Mouse (Mus musculus) lung, adult 2 months (tissue): ENCODE data around the gene Rbms3. TPM values are rescaled to one million over a fixed set of nuclear protein-coding genes. Genes with fewer than 3 reads are reported as not detected.

ENCODE experiments used
- DNase-seq: peaks from one replicate; pipeline ENCODE4 v3.0.0; 2022
- H3K4me1 ChIP-seq: fragments of 200-500 bp; 2 replicates; pipeline ENCODE4 v1.6.1; 2011; ENCODE audit warnings: low read length; ENCODE audit not compliant: control insufficient read depth, insufficient read depth
- H3K4me3 ChIP-seq: fragments of 200-500 bp; replicated peaks from 2 replicates; pipeline ENCODE3; 2011; ENCODE audit warnings: low read depth, mild to moderate bottlenecking, control low read depth, low read length; ENCODE audit errors: extremely low read depth
- CTCF ChIP-seq: fragments of 200-500 bp; IDR thresholded peaks from 2 replicates; pipeline ENCODE4 v1.5.1; 2011; ENCODE audit warnings: mild to moderate bottlenecking, low read length, control low read depth; ENCODE audit not compliant: insufficient read depth
- POLR2A ChIP-seq: fragments of 200-500 bp; IDR thresholded peaks from 2 replicates; pipeline ENCODE4 v1.6.1; 2011; ENCODE audit warnings: low read depth, mild to moderate bottlenecking, control low read depth, low read length, borderline replicate concordance; ENCODE audit errors: extremely low read depth
- WGBS: fragments of 180-500 bp; shearing (Covaris S2); methylation state at CpG from one replicate; pipeline ENCODE4 v1.1.7; 2018; 5-methylcytosine and 5-hydroxymethylcytosine counted together
- polyA plus RNA-seq: library from polyadenylated mRNA; depleted of rRNA; stranded (reverse); fragments of >200 nt; gene quantifications from 2 replicates; pipeline ENCODE4 v1.2.3, GENCODE M21; 2012; rRNA removed

Gene Rbms3
- polyA plus RNA-seq: 35.8 and 36.1 TPM in 2 replicates

GRCm38 (mm10) chr9:117629771-117630170 lies at the start of gene Rbms3:
Gene Rbms3 (minus strand): TSS chr9:117629913.
- TF ChIP-seq CTCF (no peak), POLR2A (no peak)
- Histone ChIP-seq H3K4me3 (no peak within 1 kb of the TSS), H3K4me1 (no peaks in the 10 kb centered on the region)
- no peak for DNase-seq
- WGBS: 75% methylated on average over 9 of the region's 9 CpGs

- WGBS: 77% methylated on average over 5 of the region's 5 CpGs
These were observed 43.6 kb upstream of the Rbms3 start for GRCm38 (mm10) chr9:117673311-117673710.

GRCm38 (mm10) chr9:117654626-117655025 lies 24.9 kb upstream of the Rbms3 start:
- WGBS: 64% methylated on average over 2 of the region's 2 CpGs
- TF ChIP-seq POLR2A (no peak), CTCF (no peak)
- H3K4me1 ChIP-seq: no peaks in the 10 kb centered on the region; the same call in 1 of the 2 replicates
- no peak for DNase-seq
- H3K4me3 ChIP-seq: no peak overlapping the region

More at GRCm38 (mm10) chr9:117673311-117673710, 43.6 kb upstream of the Rbms3 start:
- no peak for TF ChIP-seq POLR2A
- H3K4me1 ChIP-seq: no peaks in the 10 kb centered on the region
- DNase-seq: no peak
- no peak overlapping the region for H3K4me3 ChIP-seq

GRCm38 (mm10) chr9:117653641-117654040 lies 23.9 kb upstream of the Rbms3 start:
- no peaks in the 10 kb centered on the region; the same call in 1 of the 2 replicates for H3K4me1 ChIP-seq
- H3K4me3 ChIP-seq: no peak overlapping the region
- DNase-seq: no peak
- TF ChIP-seq CTCF (no peak), POLR2A (no peak)
- 11% methylated on average over 5 of the region's 5 CpGs for WGBS

- TF ChIP-seq CTCF: no peak
- no peak for TF ChIP-seq POLR2A
- no peak for DNase-seq
- H3K4me3 ChIP-seq: no peak overlapping the region
- 65% methylated on average over 2 of the region's 2 CpGs for WGBS
- no peaks in the 10 kb centered on the region for H3K4me1 ChIP-seq
These were observed 16.4 kb upstream of the Rbms3 start for GRCm38 (mm10) chr9:117646131-117646530.

GRCm38 (mm10) chr9:117641090-117641782 lies 11.5 kb upstream of the Rbms3 start:
- TF ChIP-seq POLR2A (no peak), CTCF (no peak)
- no peaks in the 10 kb centered on the region for H3K4me1 ChIP-seq
- no peak overlapping the region for H3K4me3 ChIP-seq
- WGBS: 75% methylated on average over 4 of the region's 4 CpGs
- no peak for DNase-seq

- DNase-seq: no peak
- 82% methylated on average over 5 of the region's 5 CpGs for WGBS
- TF ChIP-seq CTCF: no peak
- no peak for TF ChIP-seq POLR2A
- Histone ChIP-seq H3K4me3 (no peak overlapping the region), H3K4me1 (no peaks in the 10 kb centered on the region)
These were observed 9.0 kb upstream of the Rbms3 start for GRCm38 (mm10) chr9:117638623-117639185.

- DNase-seq: no peak
- WGBS: 77% methylated on average over 8 of the region's 8 CpGs
- TF ChIP-seq POLR2A (no peak), CTCF (no peak)
- no peaks in the 10 kb centered on the region for H3K4me1 ChIP-seq
- H3K4me3 ChIP-seq: no peak overlapping the region
These were observed 6.8 kb upstream of the Rbms3 start for GRCm38 (mm10) chr9:117636492-117636891.

GRCm38 (mm10) chr9:117627173-117627572 lies 2.5 kb downstream of the Rbms3 start:
- TF ChIP-seq CTCF (no peak), POLR2A (no peak)
- Histone ChIP-seq H3K4me3 (no peak overlapping the region), H3K4me1 (no peaks in the 10 kb centered on the region)
- DNase-seq: no peak

- 75% methylated on average over 5 of the region's 5 CpGs for WGBS
- no peak for DNase-seq
- no peaks in the 10 kb centered on the region for H3K4me1 ChIP-seq
- TF ChIP-seq CTCF (no peak), POLR2A (no peak)
- H3K4me3 ChIP-seq: no peak overlapping the region
These were observed 28.9 kb downstream of the Rbms3 start for GRCm38 (mm10) chr9:117600781-117601180.
